Mouse (Mus musculus): ENCODE data around the gene Trim37. TPM values are rescaled to one million over a fixed set of nuclear protein-coding genes. Genes with fewer than 3 reads are reported as not detected.
"Not testable (repeated sequence)": the region's sequence is repeated elsewhere in the genome, so short reads cannot be mapped to it uniquely, and the experiment has no call there.

The Trim37 gene
- polyA plus RNA-seq, 1 experiment from 2014 or later, result 21.3 TPM

DNA sequence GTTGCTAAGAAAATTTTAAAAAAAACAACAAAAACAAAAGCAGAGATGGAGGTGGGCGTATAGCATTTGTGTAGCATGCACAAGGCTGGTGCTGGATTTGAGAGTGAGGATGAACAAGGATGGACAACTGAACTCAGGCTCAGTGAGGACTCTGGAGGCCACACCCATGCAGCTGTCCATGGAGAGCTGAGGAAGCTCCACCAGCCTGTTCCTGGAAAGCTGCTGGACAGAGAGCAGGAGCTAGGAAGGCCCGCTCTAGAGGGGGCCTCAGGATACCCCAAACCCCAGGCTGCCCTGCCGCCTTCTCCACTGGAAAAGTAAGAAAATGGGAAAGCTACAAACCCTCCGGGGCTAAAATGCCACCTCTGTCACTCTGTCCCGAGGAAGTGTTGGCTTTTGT, 130.4 kb downstream of the Trim37 start:
- H3K9me3 ChIP-seq (ENCODE audit: control insufficient read depth, low read length), result no peaks in the 10 kb centered on the region
- H3K36me3 ChIP-seq (ENCODE audit: control insufficient read depth, insufficient read depth, low read length), result no peaks in the 10 kb centered on the region
- H3K4me3 ChIP-seq (ENCODE audit: control insufficient read depth in 1 of 2, insufficient read depth in 1 of 2, low read depth in 1 of 2, low read length in 2 of 2), result no peak overlapping the region
- H3K4me1 ChIP-seq (ENCODE audit: control insufficient read depth in 2 of 2, insufficient read depth in 2 of 2, low read length in 2 of 2), result peaks cover 0 to 7% of the 10 kb centered on the region in 2 experiments; a peak in 1 of 4 replicates
- no peak overlapping the region for H3K4me2 ChIP-seq (ENCODE audit: low read length)
- no peak for ATAC-seq (ENCODE audit: insufficient number of reproducible peaks, insufficient read depth, low FRiP score, low read depth)
- H3K27ac ChIP-seq (replicated peaks in 1 of 2; ENCODE audit: control insufficient read depth in 1 of 2, insufficient read depth in 1 of 2, low read depth in 2 of 2, low read length in 2 of 2), result no peak overlapping the region
- H3K9ac ChIP-seq (ENCODE audit: low read length), result no peak overlapping the region
- 90% methylated on average over 5 of the region's 5 CpGs for WGBS
- H3K27me3 ChIP-seq (ENCODE audit: control insufficient read depth, insufficient read depth, low read length), result no peaks in the 10 kb centered on the region

DNA sequence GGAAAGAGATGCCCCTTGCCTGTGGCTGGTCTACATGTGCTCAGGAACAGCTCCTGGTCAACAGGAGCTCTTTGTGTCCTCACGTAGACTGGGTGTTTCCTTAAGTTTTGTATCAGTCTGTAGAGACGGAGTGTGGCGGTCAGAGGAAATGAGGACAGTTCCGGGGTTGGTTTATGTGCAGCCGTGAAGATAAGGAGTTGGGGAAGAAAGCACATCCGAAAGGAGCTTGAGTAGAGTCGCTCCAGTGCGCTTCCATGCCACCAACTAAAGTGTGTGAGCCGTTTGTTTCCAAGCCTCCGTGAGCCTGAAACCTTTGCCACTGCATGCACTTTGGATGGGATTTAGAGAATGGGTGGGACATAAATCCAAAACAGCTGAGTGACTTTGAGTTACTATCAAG, 132.9 kb downstream of the Trim37 start:
- 47% methylated on average over 10 of the region's 10 CpGs for WGBS
- Histone ChIP-seq H3K9ac (ENCODE audit: low read length) (no peak overlapping the region), H3K27me3 (ENCODE audit: control insufficient read depth, insufficient read depth, low read length) (no peaks in the 10 kb centered on the region), H3K4me1 (ENCODE audit: control insufficient read depth in 2 of 2, insufficient read depth in 2 of 2, low read length in 2 of 2) (peaks cover 0 to 12% of the 10 kb centered on the region in 2 experiments; a peak in 1 of 4 replicates), H3K9me3 (ENCODE audit: control insufficient read depth, low read length) (no peaks in the 10 kb centered on the region), H3K36me3 (ENCODE audit: control insufficient read depth, insufficient read depth, low read length) (no peaks in the 10 kb centered on the region), H3K27ac (replicated peaks in 1 of 2; ENCODE audit: control insufficient read depth in 1 of 2, insufficient read depth in 1 of 2, low read depth in 2 of 2, low read length in 2 of 2) (peak overlapping the region; percentile 18 to 55; a peak in 3 of 4 replicates), H3K4me3 (ENCODE audit: control insufficient read depth in 1 of 2, insufficient read depth in 1 of 2, low read depth in 1 of 2, low read length in 2 of 2) (no peak overlapping the region), H3K4me2 (ENCODE audit: low read length) (peak overlapping the region; percentile 39)
- ATAC-seq (ENCODE audit: insufficient number of reproducible peaks, insufficient read depth, low FRiP score, low read depth), result no peak

GRCm38 (mm10) chr11:87261705-87262104, 134.8 kb downstream of the Trim37 start:
- 69% methylated on average over 4 of the region's 4 CpGs for WGBS
- not testable (repeated sequence) for H3K9me3 ChIP-seq (ENCODE audit: control insufficient read depth, low read length); H3K27ac ChIP-seq (replicated peaks in 1 of 2; ENCODE audit: control insufficient read depth in 1 of 2, insufficient read depth in 1 of 2, low read depth in 2 of 2, low read length in 2 of 2); H3K4me2 ChIP-seq (ENCODE audit: low read length); H3K36me3 ChIP-seq (ENCODE audit: control insufficient read depth, insufficient read depth, low read length); ATAC-seq (ENCODE audit: insufficient number of reproducible peaks, insufficient read depth, low FRiP score, low read depth); H3K4me3 ChIP-seq (ENCODE audit: control insufficient read depth in 1 of 2, insufficient read depth in 1 of 2, low read depth in 1 of 2, low read length in 2 of 2); H3K9ac ChIP-seq (ENCODE audit: low read length); H3K27me3 ChIP-seq (ENCODE audit: control insufficient read depth, insufficient read depth, low read length)
- peaks cover 0 to 12% of the 10 kb centered on the region in 2 experiments; a peak in 1 of 4 replicates for H3K4me1 ChIP-seq (ENCODE audit: control insufficient read depth in 2 of 2, insufficient read depth in 2 of 2, low read length in 2 of 2)

DNA sequence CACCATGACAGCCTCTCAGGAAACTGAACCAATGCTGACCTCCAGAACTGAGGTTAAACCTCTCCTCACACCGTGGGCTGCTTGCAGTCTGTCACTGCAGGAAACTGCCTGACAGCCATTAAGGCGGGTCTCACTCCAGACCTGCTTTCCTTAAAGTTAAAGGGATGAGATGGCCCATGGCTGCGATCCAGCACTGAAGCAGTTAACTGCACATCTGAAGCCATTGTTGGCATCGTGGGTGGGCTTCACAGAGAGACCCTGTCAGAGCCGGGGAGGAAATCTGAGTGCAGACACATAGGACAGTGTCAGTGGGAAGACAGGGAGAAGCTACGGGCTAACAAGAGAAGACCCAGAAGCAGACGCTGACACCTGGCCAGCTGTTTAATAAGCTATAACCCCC, 137.1 kb downstream of the Trim37 start:
- Histone ChIP-seq H3K4me3 (ENCODE audit: control insufficient read depth in 1 of 2, insufficient read depth in 1 of 2, low read depth in 1 of 2, low read length in 2 of 2) (no peak overlapping the region), H3K27me3 (ENCODE audit: control insufficient read depth, insufficient read depth, low read length) (no peaks in the 10 kb centered on the region), H3K4me2 (ENCODE audit: low read length) (no peak overlapping the region), H3K4me1 (ENCODE audit: control insufficient read depth in 2 of 2, insufficient read depth in 2 of 2, low read length in 2 of 2) (peaks cover 0 to 12% of the 10 kb centered on the region in 2 experiments; a peak in 1 of 4 replicates), H3K9ac (ENCODE audit: low read length) (no peak overlapping the region), H3K9me3 (ENCODE audit: control insufficient read depth, low read length) (no peaks in the 10 kb centered on the region), H3K36me3 (ENCODE audit: control insufficient read depth, insufficient read depth, low read length) (no peaks in the 10 kb centered on the region), H3K27ac (replicated peaks in 1 of 2; ENCODE audit: control insufficient read depth in 1 of 2, insufficient read depth in 1 of 2, low read depth in 2 of 2, low read length in 2 of 2) (no peak overlapping the region)
- no peak for ATAC-seq (ENCODE audit: insufficient number of reproducible peaks, insufficient read depth, low FRiP score, low read depth)
- 38% methylated on average over 7 of the region's 7 CpGs for WGBS

GRCm38 (mm10) chr11:87266246-87266645, 139.4 kb downstream of the Trim37 start:
- Histone ChIP-seq H3K4me2 (ENCODE audit: low read length) (no peak overlapping the region), H3K27ac (replicated peaks in 1 of 2; ENCODE audit: control insufficient read depth in 1 of 2, insufficient read depth in 1 of 2, low read depth in 2 of 2, low read length in 2 of 2) (no peak overlapping the region), H3K9me3 (ENCODE audit: control insufficient read depth, low read length) (no peaks in the 10 kb centered on the region), H3K27me3 (ENCODE audit: control insufficient read depth, insufficient read depth, low read length) (no peaks in the 10 kb centered on the region), H3K4me3 (ENCODE audit: control insufficient read depth in 1 of 2, insufficient read depth in 1 of 2, low read depth in 1 of 2, low read length in 2 of 2) (no peak overlapping the region), H3K9ac (ENCODE audit: low read length) (no peak overlapping the region), H3K36me3 (ENCODE audit: control insufficient read depth, insufficient read depth, low read length) (no peaks in the 10 kb centered on the region), H3K4me1 (ENCODE audit: control insufficient read depth in 2 of 2, insufficient read depth in 2 of 2, low read length in 2 of 2) (peaks cover 0 to 5% of the 10 kb centered on the region in 2 experiments; a peak in 1 of 4 replicates)
- no peak for ATAC-seq (ENCODE audit: insufficient number of reproducible peaks, insufficient read depth, low FRiP score, low read depth)
- WGBS, result 66% methylated on average over 4 of the region's 4 CpGs

GRCm38 (mm10) chr11:87268803-87269202, 141.9 kb downstream of the Trim37 start:
- no peak for ATAC-seq (ENCODE audit: insufficient number of reproducible peaks, insufficient read depth, low FRiP score, low read depth)
- Histone ChIP-seq H3K9me3 (ENCODE audit: control insufficient read depth, low read length) (peaks cover 2% of the 10 kb centered on the region; the same call in 1 of the 2 replicates), H3K4me2 (ENCODE audit: low read length) (no peak overlapping the region), H3K27me3 (ENCODE audit: control insufficient read depth, insufficient read depth, low read length) (no peaks in the 10 kb centered on the region), H3K9ac (ENCODE audit: low read length) (no peak overlapping the region), H3K27ac (replicated peaks in 1 of 2; ENCODE audit: control insufficient read depth in 1 of 2, insufficient read depth in 1 of 2, low read depth in 2 of 2, low read length in 2 of 2) (no peak overlapping the region), H3K4me3 (ENCODE audit: control insufficient read depth in 1 of 2, insufficient read depth in 1 of 2, low read depth in 1 of 2, low read length in 2 of 2) (no peak overlapping the region), H3K4me1 (ENCODE audit: control insufficient read depth in 2 of 2, insufficient read depth in 2 of 2, low read length in 2 of 2) (peaks cover 0 to 3% of the 10 kb centered on the region in 2 experiments; a peak in 1 of 4 replicates), H3K36me3 (ENCODE audit: control insufficient read depth, insufficient read depth, low read length) (no peaks in the 10 kb centered on the region)
- 83% methylated on average over 2 of the region's 2 CpGs for WGBS

MicroRNAs encoded within 50 kb of the gene (microRNA counts, 519-probe panel; counts per million panel counts)
- 6,722 counts per million, percentile 92 among the panel's probes with 10 or more counts for microRNA mmu-miR-301a

Small RNAs within 50 kb of the gene (microRNA-seq; reads per million reads assigned to microRNA genes)
- 1,614 reads per million, percentile 81 among the genes with 10 or more reads in this experiment for gene Mir301

Other genes with a start within 250 kb of the Trim37 start
- 22.8 and 23.5 TPM in 2 replicates for gene Ypel2, start 133.4 kb upstream of the Trim37 start, polyA plus RNA-seq (2014; fragmentation: Nextera tagmentation; extraction: Ambion mirVana)
- gene Gdpd1, start 53.0 kb upstream of the Trim37 start, polyA plus RNA-seq (2014; fragmentation: Nextera tagmentation; extraction: Ambion mirVana), result 28.6 and 30.1 TPM in 2 replicates
- gene Smg8, start 40.3 kb upstream of the Trim37 start, polyA plus RNA-seq (2014; fragmentation: Nextera tagmentation; extraction: Ambion mirVana), result 12.9 and 14.0 TPM in 2 replicates
- gene Prr11, start 18.4 kb upstream of the Trim37 start, polyA plus RNA-seq (2014; fragmentation: Nextera tagmentation; extraction: Ambion mirVana), result 7.5 and 8.0 TPM in 2 replicates
- 61.1 and 65.3 TPM in 2 replicates for gene Ska2, start 17.8 kb upstream of the Trim37 start, polyA plus RNA-seq (2014; fragmentation: Nextera tagmentation; extraction: Ambion mirVana)
- 7.1 and 7.8 TPM in 2 replicates for gene Ppm1e, start 231.9 kb downstream of the Trim37 start, polyA plus RNA-seq (2014; fragmentation: Nextera tagmentation; extraction: Ambion mirVana)